ENCODE assay signal across 8 mouse cellular contexts in the genomic region with DNA sequence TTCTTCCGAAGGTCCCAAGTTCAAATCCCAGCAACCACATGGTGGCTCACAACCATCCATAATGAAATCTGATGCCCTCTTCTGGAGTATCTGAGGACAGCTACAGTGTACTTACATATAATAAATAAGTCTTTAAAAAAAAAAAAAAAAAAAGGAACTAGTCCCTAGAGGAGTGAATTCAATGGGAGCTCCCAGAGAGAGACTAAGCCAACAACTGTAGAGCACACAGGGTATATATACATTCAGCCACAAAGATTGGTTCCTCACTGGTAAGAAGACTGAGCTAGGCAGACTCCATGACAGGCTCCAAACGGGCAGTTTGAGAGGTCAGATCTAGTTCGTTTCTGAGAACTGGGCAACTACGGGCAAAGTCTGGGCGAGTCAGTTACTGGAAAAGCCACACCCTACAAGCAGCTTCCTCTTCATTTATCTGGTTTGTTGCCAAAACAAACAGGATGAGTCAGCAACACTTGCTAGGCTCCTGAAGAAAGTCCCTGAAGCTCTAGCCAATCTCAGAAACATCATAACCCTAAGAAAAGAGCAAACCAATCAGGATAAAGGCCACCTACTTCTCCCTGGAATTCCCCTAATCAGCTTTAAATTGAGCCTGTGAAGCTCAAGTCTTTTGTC. TPM values are rescaled to one million over a fixed set of nuclear protein-coding genes. Genes with fewer than 3 reads are reported as not detected.
DNase-seq lines count a peak whose midpoint lies in the region; ATAC-seq and TF ChIP-seq lines count a peak whose summit lies in the region.

No protein-coding gene starts in this region.

- in situ Hi-C loops in ES-E14 (cut with MboI; ENCODE audit: low sequenced_read_pairs in 2 of 2, unreplicated experiment in 2 of 2): no loop called here

- no peak for TF ChIP-seq POLR2A in small intestine, adult 2 months (IDR thresholded peaks at IDR 0.05; ENCODE audit: low read depth, low read length)

- peak overlapping the region; percentile 44; the same call in 1 of the 2 replicates for H3K27ac ChIP-seq in ES-E14 (ENCODE audit: insufficient read depth, low read depth, low read length, poor library complexity, severe bottlenecking)
- peak overlapping the region; percentile 76 for H3K27ac ChIP-seq in small intestine, adult 2 months (ENCODE audit: insufficient read depth, low read depth, low read length)

- H3K36me3 ChIP-seq in ES-E14 (ENCODE audit: control insufficient read depth, insufficient read depth, low read length, poor library complexity, severe bottlenecking): no peaks in the 10 kb centered on the region
- H3K36me3 ChIP-seq in small intestine, adult 2 months (ENCODE audit: control insufficient read depth, insufficient read depth, low read length): no peaks in the 10 kb centered on the region

- ATAC-seq in erythroid progenitor cell, adult 5-6 weeks (replicated peaks; ENCODE audit: low FRiP score, poor library complexity, severe bottlenecking): peak; percentile 91

- DNase-seq in 3T3-L1 (ENCODE audit: low read depth, low spot score) (peak; percentile 100), ES-E14 (ENCODE audit: low read depth, low spot score) (no peak), liver (peak; percentile 85)
- DNase-seq in left cerebral cortex, adult 18-20 months (ENCODE audit: low spot score in 2 of 2): no peak
- no peak for DNase-seq in layer of hippocampus, adult 18-20 months (ENCODE audit: low spot score in 2 of 2)
- no peak for DNase-seq in ovary, postnatal 10 days (ENCODE audit: low spot score)

- no peak overlapping the region for H3K4me3 ChIP-seq in ES-E14 (ENCODE audit: insufficient read depth in 1 of 2, low read depth in 1 of 2, low read length in 2 of 2, poor library complexity in 1 of 2, severe bottlenecking in 1 of 2)
- no peak overlapping the region for H3K4me3 ChIP-seq in small intestine, adult 2 months (ENCODE audit: low read depth, low read length)

- H3K9me3 ChIP-seq in ES-E14 (ENCODE audit: control insufficient read depth, insufficient read depth, low read depth, low read length): peaks cover 5% of the 10 kb centered on the region; the same call in 1 of the 2 replicates

- no peak for TF ChIP-seq CTCF in small intestine, adult 2 months (IDR thresholded peaks at IDR 0.05; ENCODE audit: extremely low read depth, insufficient read length, insufficient replicate concordance, low read depth, low read length)

- H3K27me3 ChIP-seq in small intestine, adult 2 months (ENCODE audit: control insufficient read depth, insufficient read depth, low read length): no peaks in the 10 kb centered on the region

- no peak overlapping the region for H3K9ac ChIP-seq in ES-E14 (ENCODE audit: insufficient read depth, low read depth, low read length, poor library complexity, severe bottlenecking)

- WGBS in small intestine, adult 2 months: 28% methylated on average over 5 of the region's 5 CpGs

- H3K4me1 ChIP-seq in ES-E14 (ENCODE audit: control insufficient read depth in 2 of 2, insufficient read depth in 2 of 2, low read length in 2 of 2, poor library complexity in 1 of 2): no peaks in the 10 kb centered on the region
- H3K4me1 ChIP-seq in small intestine, adult 2 months (ENCODE audit: control insufficient read depth, insufficient read depth, insufficient read length, low read length): peaks cover 2% of the 10 kb centered on the region; the same call in 1 of the 2 replicates

TF ChIP-seq in ES-E14, 5 proteins besides CTCF, POLR2A, EP300 and RAD21:
- no peak for TF ChIP-seq ZNF384 (IDR thresholded peaks at IDR 0.05; ENCODE audit: low read depth, low read length)
- no peak for TF ChIP-seq HCFC1 (IDR thresholded peaks at IDR 0.05; ENCODE audit: borderline replicate concordance, insufficient read depth, low read length)
- 0 out of 2 replicates have a peak, but pooled peaks have one; percentile 65 for TF ChIP-seq MAFK (IDR thresholded peaks at IDR 0.05; ENCODE audit: insufficient read depth, low read depth, low read length)
- TF ChIP-seq CHD2 (IDR thresholded peaks at IDR 0.05; ENCODE audit: low read depth, low read length): no peak

RNA-seq across cellular contexts. Expression of a gene that starts 4.9 kb away (rescaled TPM):
- total RNA-seq in ES-E14 (2012; rRNA removed): 10.9 and 12.6 TPM in 2 replicates
- total RNA-seq in erythroid progenitor cell, adult 5-6 weeks (2015; ENCODE audit: low replicate concordance): 3.4 and 3.6 TPM in 2 replicates
- total RNA-seq in erythroid progenitor cell, adult 5-6 weeks (2017; ENCODE audit: low replicate concordance): 1.4 and 5.4 TPM in 2 replicates
- 2.8 and 4.0 TPM in 2 replicates for polyA plus RNA-seq in small intestine, adult 2 months (2012; rRNA removed)
- 10 to 100 TPM; 28.5 to 30.6 TPM for total RNA-seq in left cerebral cortex, adult 18-20 months (2021)
- 10 to 100 TPM; 24.7 to 26.6 TPM for total RNA-seq in layer of hippocampus, adult 18-20 months (2021)

RNA-seq across cellular contexts. Expression of a gene that starts 53.7 kb away (rescaled TPM):
- total RNA-seq in ES-E14 (2012; rRNA removed): 5.3 and 6.8 TPM in 2 replicates
- 4.6 and 9.4 TPM in 2 replicates for total RNA-seq in erythroid progenitor cell, adult 5-6 weeks (2015; ENCODE audit: low replicate concordance)
- total RNA-seq in erythroid progenitor cell, adult 5-6 weeks (2017; ENCODE audit: low replicate concordance): 4.5 and 6.0 TPM in 2 replicates
- polyA plus RNA-seq in small intestine, adult 2 months (2012; rRNA removed): 0.80 and 3.4 TPM in 2 replicates
- 1 to 10 TPM; 1.5 to 3.6 TPM for total RNA-seq in left cerebral cortex, adult 18-20 months (2021)
- total RNA-seq in layer of hippocampus, adult 18-20 months (2021): 1 to 10 TPM; 2.9 to 3.6 TPM

Comparison
In these comparisons a context has a peak if more than half of its experiments do, and no peak if none do; other contexts are left out.
1. DNase-seq: peak in 3T3-L1 (single experiment) and liver (single experiment); none in ES-E14 (single experiment), left cerebral cortex, adult 18-20 months (0 of 2), layer of hippocampus, adult 18-20 months (0 of 2) and ovary, postnatal 10 days (single experiment).